Mouse (Mus musculus) T-cell, adult 66 days (primary cell): ENCODE results near the gene Taok2. TPM values are rescaled to one million over a fixed set of nuclear protein-coding genes. Genes with fewer than 3 reads are reported as not detected.

ENCODE experiments used
- total RNA-seq, 2 experiments: library from RNA; stranded (reverse); gene quantifications; 3 replicates in 1 of 2; 4 replicates in 1 of 2; pipeline ENCODE4 v1.2.4; 2023

Taok2 gene
- 100 to 1,000 TPM in 1 of 2 experiments, 10 to 100 TPM in 1; 91.4 to 105 TPM for total RNA-seq

DNA sequence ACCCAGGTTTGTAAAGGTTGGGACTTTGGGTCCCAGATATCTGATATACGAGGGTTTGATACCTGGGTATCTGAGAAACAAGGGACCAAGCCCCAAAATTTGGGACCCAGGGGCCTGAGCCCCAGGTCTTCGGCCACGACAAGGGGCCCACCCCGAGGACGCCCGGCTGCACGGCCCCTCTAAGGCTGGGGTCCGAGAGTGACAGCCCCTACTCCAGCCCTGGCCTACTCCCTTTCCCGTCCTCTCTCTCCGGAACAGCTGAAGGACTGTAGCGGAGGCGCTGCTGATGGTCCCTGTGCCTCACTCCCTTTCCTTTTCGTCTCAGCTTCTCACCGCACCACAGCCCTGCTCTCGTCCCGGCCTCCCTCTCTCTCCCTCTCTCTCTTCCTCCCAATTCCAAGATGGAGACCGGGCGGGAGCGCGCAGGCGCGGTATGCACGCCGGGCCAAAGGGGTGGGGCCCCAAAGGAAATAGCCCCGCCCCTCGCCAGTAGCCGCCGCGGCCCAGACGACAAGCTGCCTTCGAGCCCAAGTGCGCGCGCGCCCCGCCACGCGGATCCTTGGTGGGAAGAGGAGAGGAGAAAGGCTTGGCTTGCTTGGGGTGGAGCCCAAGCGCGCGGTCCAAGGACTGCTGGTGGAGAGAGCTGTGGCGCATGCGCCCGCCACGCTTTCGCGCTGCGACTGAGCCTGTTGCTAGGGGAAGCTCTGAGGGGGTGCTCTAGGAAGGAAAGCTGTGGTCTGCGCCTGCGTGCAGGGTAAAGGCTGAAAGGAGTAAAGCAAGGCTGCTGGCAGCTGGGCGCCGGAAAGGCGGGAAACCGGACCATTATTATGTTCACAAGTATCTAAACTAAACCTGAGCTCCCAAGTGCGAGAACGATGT, at the start of gene Taok2:
TSS of gene Taok2 (minus strand) at position 418 of the 879 bp plus-strand sequence.

DNA sequence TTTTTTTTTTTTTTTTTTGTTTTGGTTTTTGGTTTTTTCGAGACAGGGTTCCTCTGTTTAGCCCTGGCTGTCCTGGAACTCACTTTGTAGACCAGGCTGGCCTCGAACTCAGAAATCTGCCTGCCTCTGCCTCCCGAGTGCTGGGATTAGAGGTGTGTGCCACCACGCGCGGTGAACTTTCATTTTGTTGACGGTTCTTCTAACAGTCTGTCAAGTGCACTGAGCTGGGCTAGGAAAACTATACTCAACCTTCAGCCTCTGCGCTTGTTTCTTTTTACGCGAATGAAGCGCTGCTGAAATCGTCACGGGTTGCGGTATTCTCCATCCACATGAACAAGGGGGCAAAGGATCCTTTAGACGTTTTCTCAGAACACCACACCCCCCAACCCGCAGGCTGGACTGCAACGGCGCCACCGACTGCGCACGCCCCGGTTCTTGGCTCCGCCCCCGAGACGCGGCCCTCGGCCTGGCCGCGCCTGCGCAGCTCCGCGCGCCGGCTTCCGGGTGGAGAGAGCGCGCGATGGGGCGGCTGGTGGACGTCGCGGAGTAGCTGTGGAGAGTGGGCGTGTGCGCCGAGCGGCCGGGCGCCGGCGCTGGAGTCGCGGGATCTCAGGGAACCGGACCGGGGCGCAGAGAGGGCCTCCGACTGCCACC, 44.0 kb upstream of the Taok2 start, which contains the start of gene Kctd13:
TSS of gene Kctd13 (plus strand) at position 496 of the 654 bp plus-strand sequence.

DNA sequence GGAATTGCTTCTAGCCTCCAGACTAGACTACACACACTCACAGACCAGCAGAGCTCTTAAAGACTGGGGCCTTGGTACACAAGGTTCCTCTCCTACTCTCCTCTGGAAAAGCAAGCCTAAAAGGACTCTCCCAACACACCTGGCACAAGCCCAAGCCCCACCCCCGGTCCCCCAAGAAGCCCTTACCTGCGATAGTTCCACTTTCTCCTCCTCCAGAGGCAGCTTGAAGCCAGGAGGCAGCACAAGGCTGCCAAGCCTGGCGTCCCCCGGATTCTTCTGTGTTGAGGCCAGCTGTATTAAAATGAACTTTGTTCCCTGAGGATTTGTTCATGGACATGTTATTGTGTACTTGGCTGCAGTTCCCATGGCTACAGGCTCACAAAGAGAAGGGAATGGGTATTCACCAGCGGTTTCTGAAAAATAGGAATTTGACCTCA, 38.1 kb upstream of the Taok2 start, which contains the start of gene Tmem219:
TSS of gene Tmem219 (minus strand) at position 294 of the 437 bp plus-strand sequence.

DNA sequence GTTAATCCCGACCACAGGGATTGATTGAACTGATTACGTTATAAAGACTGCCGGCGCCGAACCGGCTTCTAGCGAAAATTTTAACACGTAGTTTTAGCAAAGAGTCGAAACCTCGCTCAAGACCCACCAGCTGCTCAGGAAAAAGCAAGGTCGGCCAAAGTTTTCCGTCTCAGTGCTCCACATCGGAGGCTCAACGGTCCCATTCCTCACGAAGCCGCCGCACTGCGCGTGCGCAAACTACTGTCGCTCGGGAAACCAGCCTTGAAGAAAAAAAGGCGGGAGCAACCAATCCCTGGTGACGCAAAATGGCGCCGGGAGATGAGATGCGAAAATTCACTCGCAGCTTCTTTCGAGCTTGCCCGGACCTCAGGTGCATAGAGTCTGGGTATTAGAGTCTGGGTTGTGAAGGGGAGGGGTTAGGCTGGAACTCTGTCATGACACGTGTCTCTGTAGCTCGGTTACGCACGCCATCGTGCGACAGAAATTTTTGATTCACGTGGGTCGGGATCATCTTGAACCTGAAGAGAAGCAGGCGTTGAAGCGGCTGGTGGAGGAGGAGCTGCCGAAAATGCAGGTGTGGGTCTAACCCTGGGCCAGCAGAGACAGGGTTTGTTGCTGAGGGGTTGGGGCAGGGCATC, 22.2 kb downstream of the Taok2 start, which contains the start of gene Ino80e:
TSS of gene Ino80e (minus strand) at position 231 of the 638 bp plus-strand sequence.

DNA sequence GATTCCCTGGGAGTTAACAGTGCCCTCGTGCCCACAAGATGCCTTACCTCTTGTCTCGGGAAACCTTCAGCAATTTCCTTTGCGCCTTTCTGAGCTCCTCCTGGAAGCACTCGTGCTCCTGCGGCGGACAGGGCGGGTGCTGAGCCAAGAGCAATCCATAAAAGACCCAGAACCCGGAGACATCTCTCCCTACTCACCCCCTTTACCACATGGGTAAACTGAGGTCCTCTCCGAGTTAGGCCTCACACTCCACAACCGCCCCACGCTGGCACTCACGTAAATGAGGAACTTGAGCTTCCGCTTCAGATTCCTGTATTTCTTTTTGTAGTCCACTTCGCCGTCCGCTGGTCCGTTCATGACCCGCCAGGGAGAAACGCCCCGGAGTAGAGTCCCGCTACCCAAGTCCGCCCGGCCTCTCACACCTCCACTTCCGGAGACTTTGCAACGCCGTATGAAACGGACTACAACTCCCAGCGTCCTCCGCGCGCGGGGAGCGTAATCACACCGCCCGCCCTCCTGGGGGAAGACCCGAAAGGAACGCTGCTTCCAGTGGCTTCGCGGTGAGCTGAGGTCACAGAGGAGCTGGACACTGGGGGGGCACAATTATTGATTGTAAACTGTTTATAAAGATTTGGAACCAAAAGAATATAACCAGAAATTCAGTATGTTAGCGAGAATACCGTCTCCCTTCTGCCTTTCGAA, 22.9 kb downstream of the Taok2 start, which contains the start of gene Hirip3:
TSS of gene Hirip3 (plus strand) at position 544 of the 702 bp plus-strand sequence.

DNA sequence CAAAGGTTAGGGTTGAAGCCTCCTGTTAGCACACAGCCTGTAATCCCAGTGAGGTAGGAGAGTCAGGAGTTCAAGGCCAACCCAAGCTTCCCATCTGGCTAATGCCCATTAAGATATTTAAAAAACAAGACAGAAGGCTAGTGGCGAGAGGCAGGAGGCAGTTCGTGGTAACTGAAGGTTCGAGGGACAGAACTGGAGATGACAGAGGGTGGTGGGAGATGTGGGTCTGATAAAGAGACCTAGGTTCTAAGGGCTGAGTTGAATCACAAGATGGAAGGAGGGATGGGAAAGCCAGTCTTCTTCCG, 37.4 kb downstream of the Taok2 start, which contains the start of gene Doc2a:
TSS of gene Doc2a (plus strand) at position 301 of the 305 bp plus-strand sequence.

DNA sequence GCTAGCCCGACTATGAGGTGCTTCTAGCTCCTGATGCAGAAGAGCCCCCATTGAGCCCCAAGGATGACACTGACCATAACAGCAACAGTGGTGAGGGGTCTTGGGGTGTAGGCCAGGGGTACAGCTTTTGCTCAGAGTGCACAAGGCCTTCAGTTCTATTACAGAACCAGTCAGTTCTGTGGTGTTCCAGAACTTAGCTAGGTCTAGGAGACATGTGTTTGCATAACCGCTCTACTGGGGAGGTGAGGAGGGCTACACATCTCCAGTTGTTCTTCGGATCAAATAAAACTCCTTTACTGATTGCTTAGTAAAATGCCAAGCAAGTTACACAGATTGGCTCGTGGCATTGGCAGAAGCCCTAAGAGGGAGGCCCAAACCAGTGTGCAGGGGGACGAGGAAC, 53.0 kb downstream of the Taok2 start, which contains the start of gene 4930451I11Rik:
TSS of gene 4930451I11Rik (minus strand) at position 101 of the 400 bp plus-strand sequence.

Other genes with a start within 250 kb of the Taok2 start
- 10 to 100 TPM; 71.8 to 85.5 TPM for gene Sgf29, start 235.4 kb downstream of the Taok2 start, total RNA-seq
- gene Sult1a1, start 208.3 kb downstream of the Taok2 start, total RNA-seq = 1 to 10 TPM in 1 of 2 experiments, not detected in 1; 1.3 TPM
- gene Bola2, start 189.3 kb downstream of the Taok2 start, total RNA-seq = 100 to 1,000 TPM; 171 to 175 TPM
- 10 to 100 TPM; 15.6 to 17.2 TPM for gene Slx1b, start 188.9 kb downstream of the Taok2 start, total RNA-seq
- gene Coro1a, start 176.9 kb downstream of the Taok2 start, total RNA-seq = 1,000 to 10,000 TPM; 1,416 to 1,422 TPM
- 10 to 100 TPM; 37.3 to 45.5 TPM for gene Mapk3, start 125.1 kb downstream of the Taok2 start, total RNA-seq
- gene Gdpd3, start 118.4 kb downstream of the Taok2 start, total RNA-seq = 1 to 10 TPM; 3.6 to 4.4 TPM
- 100 to 1,000 TPM; 240 to 256 TPM for gene Ypel3, start 107.7 kb downstream of the Taok2 start, total RNA-seq
- 10 to 100 TPM; 11.6 to 13.5 TPM for gene Tbx6, start 103.2 kb downstream of the Taok2 start, total RNA-seq
- 100 to 1,000 TPM; 229 to 235 TPM for gene Ppp4c, start 92.2 kb downstream of the Taok2 start, total RNA-seq
- gene Fam57b, start 87.0 kb downstream of the Taok2 start, total RNA-seq = not detected
- gene 4930451I11Rik, start 53.1 kb downstream of the Taok2 start, total RNA-seq = not detected
- not detected for gene Doc2a, start 37.3 kb downstream of the Taok2 start, total RNA-seq
- 10 to 100 TPM; 22.0 to 25.4 TPM for gene Hirip3, start 22.7 kb downstream of the Taok2 start, total RNA-seq
- 10 to 100 TPM; 68.2 to 83.5 TPM for gene Ino80e, start 22.3 kb downstream of the Taok2 start, total RNA-seq
- gene Tmem219, start 38.2 kb upstream of the Taok2 start, total RNA-seq = 10 to 100 TPM; 27.4 to 28.3 TPM
- gene Kctd13, start 44.2 kb upstream of the Taok2 start, total RNA-seq = 10 to 100 TPM; 33.0 to 38.9 TPM
- not detected for gene Asphd1, start 64.9 kb upstream of the Taok2 start, total RNA-seq
- gene Sez6l2, start 65.9 kb upstream of the Taok2 start, total RNA-seq = 10 to 100 TPM in 1 of 2 experiments, 1 to 10 TPM in 1; 9.7 to 10.1 TPM
- gene Cdipt, start 91.2 kb upstream of the Taok2 start, total RNA-seq = 100 to 1,000 TPM; 159 to 167 TPM
- not detected for gene Cdiptos, start 91.4 kb upstream of the Taok2 start, total RNA-seq
- 10 to 100 TPM; 30.2 to 36.9 TPM for gene Mvp, start 129.9 kb upstream of the Taok2 start, total RNA-seq
- 1 to 10 TPM; 3.6 to 4.6 TPM for gene Pagr1b, start 131.8 kb upstream of the Taok2 start, total RNA-seq
- 10 to 100 TPM; 24.7 to 40.0 TPM for gene Pagr1a, start 132.6 kb upstream of the Taok2 start, total RNA-seq
- gene Gm42742, start 136.4 kb upstream of the Taok2 start, total RNA-seq = 10 to 100 TPM; 20.9 to 36.5 TPM
- gene Prrt2, start 136.5 kb upstream of the Taok2 start, total RNA-seq = 1 to 10 TPM; 5.0 to 7.0 TPM
- gene Maz, start 142.3 kb upstream of the Taok2 start, total RNA-seq = 100 to 1,000 TPM; 237 to 238 TPM
- gene Kif22, start 157.8 kb upstream of the Taok2 start, total RNA-seq = 1 to 10 TPM; 3.6 to 4.8 TPM
- gene Zg16, start 202.6 kb upstream of the Taok2 start, total RNA-seq = under 1 TPM in 1 of 2 experiments, not detected in 1; 0.82 TPM
- gene AI467606, start 206.7 kb upstream of the Taok2 start, total RNA-seq = 10 to 100 TPM; 75.6 to 83.3 TPM
- 10 to 100 TPM; 39.1 to 46.5 TPM for gene Qprt, start 237.5 kb upstream of the Taok2 start, total RNA-seq